Mouse (Mus musculus): ENCODE measurements around the gene Klhl8. TPM values are rescaled to one million over a fixed set of nuclear protein-coding genes. Genes with fewer than 3 reads are reported as not detected.

The Klhl8 gene
- total and polyA plus RNA-seq, 3 experiments: 5.6 to 6.2 TPM; not detected in 1

DNA sequence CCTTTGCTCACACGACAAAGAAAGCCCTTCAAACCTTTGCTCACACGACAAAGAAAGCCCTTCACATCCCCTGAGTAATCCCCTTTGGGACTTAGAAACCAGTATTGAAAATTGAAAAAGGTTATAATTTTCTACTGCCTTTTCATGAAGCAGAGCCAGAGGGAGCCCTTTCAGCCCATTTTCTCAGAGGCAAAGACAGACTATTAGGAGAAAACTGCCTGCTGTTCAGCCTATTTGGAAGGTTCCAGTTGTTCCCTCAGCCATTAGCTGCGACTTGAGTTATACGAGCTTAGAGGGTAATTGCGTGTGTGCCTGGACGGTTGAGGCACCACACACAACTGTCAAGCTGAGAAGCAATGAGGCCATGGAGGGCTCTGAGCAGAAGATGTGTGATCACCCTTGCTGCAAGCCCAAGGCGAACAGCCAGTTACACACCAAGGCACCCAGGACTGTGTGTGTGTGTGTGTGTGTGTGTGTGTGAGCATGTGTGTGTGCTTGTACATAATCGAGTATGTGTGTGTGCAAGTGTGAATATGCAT, 6.4 kb upstream of the Klhl8 start:
- Histone ChIP-seq H3K9ac (ENCODE audit: control insufficient read depth, low read depth, low read length, poor library complexity, severe bottlenecking) (no peak overlapping the region), H3K4me3 (ENCODE audit: control insufficient read depth in 1 of 2, insufficient read depth in 1 of 2, low read depth in 2 of 2, low read length in 2 of 2) (no peak overlapping the region), H3K27me3 (ENCODE audit: control insufficient read depth in 1 of 2, insufficient read depth in 2 of 2, low read length in 2 of 2) (no peaks in the 10 kb centered on the region), H3K4me1 (ENCODE audit: control insufficient read depth in 1 of 2, insufficient read depth in 2 of 2, low read length in 2 of 2) (peaks cover 0 to 20% of the 10 kb centered on the region in 2 experiments; a peak in 3 of 4 replicates), H3K27ac (ENCODE audit: control insufficient read depth, low read depth, low read length) (no peak overlapping the region), H3K79me2 (ENCODE audit: control insufficient read depth, insufficient read depth, low read length, poor library complexity) (no peaks in the 10 kb centered on the region), H3K36me3 (ENCODE audit: control insufficient read depth in 1 of 2, insufficient read depth in 2 of 2, low read length in 2 of 2) (peaks cover 0 to 15% of the 10 kb centered on the region in 2 experiments; a peak in 2 of 4 replicates), H3K9me3 (replicated peaks; ENCODE audit: insufficient read depth, low read length) (no peaks in the 10 kb centered on the region)
- DNase-seq (ENCODE audit: low read depth, low spot score): no peak
- TF ChIP-seq TBP (IDR thresholded peaks at IDR 0.05; ENCODE audit: low read depth, low read length): no peak
- TF ChIP-seq ETS1 (IDR thresholded peaks at IDR 0.05; ENCODE audit: low read depth, low read length): no peak
- TF ChIP-seq RCOR1 (IDR thresholded peaks at IDR 0.05; ENCODE audit: low read depth, low read length): no peak
- no peak for TF ChIP-seq MAX (IDR thresholded peaks at IDR 0.05; ENCODE audit: low read length)
- no peak for TF ChIP-seq CHD2 (IDR thresholded peaks at IDR 0.05; ENCODE audit: low read length)

- Histone ChIP-seq H3K36me3 (ENCODE audit: control insufficient read depth in 1 of 2, insufficient read depth in 2 of 2, low read length in 2 of 2) (peaks cover 0 to 15% of the 10 kb centered on the region in 2 experiments; a peak in 2 of 4 replicates), H3K27me3 (ENCODE audit: control insufficient read depth in 1 of 2, insufficient read depth in 2 of 2, low read length in 2 of 2) (no peaks in the 10 kb centered on the region), H3K4me1 (ENCODE audit: control insufficient read depth in 1 of 2, insufficient read depth in 2 of 2, low read length in 2 of 2) (peaks cover 0 to 21% of the 10 kb centered on the region in 2 experiments; a peak in 3 of 4 replicates), H3K27ac (ENCODE audit: control insufficient read depth, low read depth, low read length) (no peak overlapping the region), H3K9ac (ENCODE audit: control insufficient read depth, low read depth, low read length, poor library complexity, severe bottlenecking) (no peak overlapping the region), H3K79me2 (ENCODE audit: control insufficient read depth, insufficient read depth, low read length, poor library complexity) (no peaks in the 10 kb centered on the region), H3K9me3 (replicated peaks; ENCODE audit: insufficient read depth, low read length) (no peaks in the 10 kb centered on the region), H3K4me3 (ENCODE audit: control insufficient read depth in 1 of 2, insufficient read depth in 1 of 2, low read depth in 2 of 2, low read length in 2 of 2) (no peak overlapping the region)
- TF ChIP-seq BHLHE40 (IDR thresholded peaks at IDR 0.05; ENCODE audit: borderline replicate concordance, low read depth, low read length) (no peak), SMC3 (IDR thresholded peaks at IDR 0.05; ENCODE audit: low read depth, low read length) (no peak)
- DNase-seq (ENCODE audit: low read depth, low spot score): no peak
Observed at GRCm38 (mm10) chr5:103916595-103917356, 5.7 kb upstream of the Klhl8 start.

- Histone ChIP-seq H3K79me2 (ENCODE audit: control insufficient read depth, insufficient read depth, low read length, poor library complexity) (peaks cover 5% of the 10 kb centered on the region; the same call in 1 of the 2 replicates), H3K9ac (ENCODE audit: control insufficient read depth, low read depth, low read length, poor library complexity, severe bottlenecking) (no peak overlapping the region), H3K27me3 (ENCODE audit: control insufficient read depth in 1 of 2, insufficient read depth in 2 of 2, low read length in 2 of 2) (no peaks in the 10 kb centered on the region), H3K9me3 (replicated peaks; ENCODE audit: insufficient read depth, low read length) (no peaks in the 10 kb centered on the region), H3K27ac (ENCODE audit: control insufficient read depth, low read depth, low read length) (no peak overlapping the region), H3K36me3 (ENCODE audit: control insufficient read depth in 1 of 2, insufficient read depth in 2 of 2, low read length in 2 of 2) (peaks cover 0 to 14% of the 10 kb centered on the region in 2 experiments; a peak in 2 of 4 replicates), H3K4me1 (ENCODE audit: control insufficient read depth in 1 of 2, insufficient read depth in 2 of 2, low read length in 2 of 2) (peaks cover 3 to 17% of the 10 kb centered on the region in 2 experiments), H3K4me3 (ENCODE audit: control insufficient read depth in 1 of 2, insufficient read depth in 1 of 2, low read depth in 2 of 2, low read length in 2 of 2) (no peak overlapping the region)
- TF ChIP-seq SIN3A (IDR thresholded peaks at IDR 0.05; ENCODE audit: low read length): 0 out of 2 replicates have a peak, but pooled peaks have one; percentile 15
- no peak for TF ChIP-seq UBTF (IDR thresholded peaks at IDR 0.05; ENCODE audit: borderline replicate concordance, insufficient read depth, low read depth, low read length)
- TF ChIP-seq ETS1 (IDR thresholded peaks at IDR 0.05; ENCODE audit: low read depth, low read length): 0 out of 2 replicates have a peak, but pooled peaks have one; percentile 7
- peak; percentile 15; the same call in 1 of the 2 replicates for TF ChIP-seq ZC3H11A (IDR thresholded peaks at IDR 0.05; ENCODE audit: low read depth, low read length)
- TF ChIP-seq CHD2 (IDR thresholded peaks at IDR 0.05; ENCODE audit: low read length): no peak
- TF ChIP-seq SMC3 (IDR thresholded peaks at IDR 0.05; ENCODE audit: low read depth, low read length): peak; percentile 50
- TF ChIP-seq CTCF (IDR thresholded peaks at IDR 0.05 in 2 of 3, conservative IDR thresholded peaks at IDR 0.05 in 1 of 3; ENCODE audit: control insufficient read depth in 1 of 3, insufficient read depth in 1 of 3, low read depth in 2 of 3, low read length in 3 of 3, poor library complexity in 1 of 3, severe bottlenecking in 1 of 3): peak in 2 of 3 experiments; percentile 54 to 56; a peak in 4 of 6 replicates
- TF ChIP-seq RAD21 (IDR thresholded peaks at IDR 0.05; ENCODE audit: low read depth, low read length): peak; percentile 39
- TF ChIP-seq MYC (IDR thresholded peaks at IDR 0.05; ENCODE audit: low read depth, low read length): peak; percentile 83
- no peak for TF ChIP-seq NELFE (IDR thresholded peaks at IDR 0.05; ENCODE audit: low read depth, low read length)
- TF ChIP-seq TAL1 (IDR thresholded peaks at IDR 0.05; ENCODE audit: low read length): no peak
- peak; percentile 55 for DNase-seq (ENCODE audit: low read depth, low spot score)
Observed at GRCm38 (mm10) chr5:103914335-103915226, 3.5 kb upstream of the Klhl8 start.
